Mouse (Mus musculus) right cerebral cortex, postnatal 10 days (tissue): ENCODE results near the gene Phactr1.

Experiments used
- DNase-seq, 2 experiments: peaks; one replicate each; pipeline ENCODE4 v3.0.0; 2021; ENCODE audit warnings: low spot score in 2 of 2

Phactr1 gene

DNA sequence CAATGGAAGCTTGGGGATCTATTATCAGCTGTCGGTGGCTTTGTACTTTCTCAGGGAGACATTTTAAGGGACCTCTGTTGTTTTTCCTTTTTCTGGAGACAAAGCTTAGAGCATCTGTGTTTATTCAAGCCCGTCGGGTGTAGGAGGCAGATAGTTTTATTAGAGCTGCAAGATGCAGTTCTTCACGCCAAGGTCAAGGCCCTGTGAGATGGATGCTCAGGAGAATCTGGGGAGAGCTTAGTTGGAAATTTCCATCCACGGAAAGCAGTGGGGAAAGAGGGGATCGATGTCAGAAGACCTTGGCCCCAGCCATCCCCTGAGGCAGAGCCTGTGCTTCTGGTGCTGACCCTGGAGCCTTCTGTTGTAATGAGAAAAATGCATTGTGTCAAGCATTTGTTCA lies 340.6 kb downstream of the Phactr1 start:
- DNase-seq = no peak

DNA sequence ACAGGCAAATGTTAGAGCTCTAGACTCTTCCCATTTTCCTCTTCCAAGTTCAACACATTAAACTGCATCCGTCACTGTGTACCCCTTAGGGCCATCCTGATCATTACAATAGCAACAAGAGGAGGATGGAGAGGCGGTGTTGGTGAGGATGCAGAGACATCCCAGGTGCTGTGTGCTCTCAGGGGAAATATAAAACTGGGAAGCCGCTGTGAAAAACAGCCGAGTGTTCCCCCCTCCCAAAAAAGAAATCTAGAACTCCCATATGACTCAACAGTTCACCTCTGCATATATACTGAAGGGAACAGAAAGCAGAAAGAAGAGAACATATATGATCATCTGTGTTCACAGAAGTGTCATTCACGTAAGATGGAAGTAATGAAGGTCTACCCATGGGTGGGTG lies 342.6 kb downstream of the Phactr1 start:
- no peak for DNase-seq

DNA sequence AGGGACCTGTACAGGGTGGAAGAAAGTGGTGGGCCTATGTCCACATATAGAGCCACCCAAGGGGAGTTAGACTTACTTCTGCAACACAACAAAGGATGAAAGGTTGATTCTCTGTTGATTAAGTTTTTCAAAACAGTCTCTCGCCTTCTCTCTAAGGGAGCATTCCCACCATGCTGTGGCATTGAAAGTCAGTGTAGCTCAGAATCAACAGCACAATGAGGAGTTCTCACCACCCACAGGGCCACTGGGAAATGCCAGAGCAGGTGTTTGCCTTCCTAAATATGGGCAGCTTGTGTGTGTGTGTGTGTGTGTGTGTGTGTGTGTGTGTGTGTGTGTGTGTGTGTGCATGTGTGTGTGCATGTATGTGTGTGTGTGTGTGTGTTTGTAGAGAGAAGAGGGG lies 347.1 kb downstream of the Phactr1 start:
- no peak for DNase-seq

DNA sequence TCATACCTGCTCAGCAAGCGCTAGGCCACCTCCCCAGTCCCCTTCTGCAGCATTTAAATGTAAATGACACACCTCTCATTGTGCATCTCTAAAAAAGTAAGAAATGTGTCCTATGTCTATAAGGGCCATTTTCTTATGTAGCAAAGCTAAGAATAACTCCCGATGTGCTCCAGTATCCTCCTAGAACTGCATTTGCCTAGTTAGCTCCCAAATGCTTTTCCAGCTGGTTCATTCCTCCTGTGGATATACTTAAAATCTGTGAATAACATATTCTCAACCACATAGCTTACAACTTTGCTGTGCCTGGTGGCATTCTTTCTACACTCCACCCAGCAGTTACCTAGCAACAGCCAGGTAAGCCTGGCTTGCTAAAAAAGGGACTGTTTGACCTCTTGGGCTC lies 349.8 kb downstream of the Phactr1 start:
- no peak for DNase-seq

DNA sequence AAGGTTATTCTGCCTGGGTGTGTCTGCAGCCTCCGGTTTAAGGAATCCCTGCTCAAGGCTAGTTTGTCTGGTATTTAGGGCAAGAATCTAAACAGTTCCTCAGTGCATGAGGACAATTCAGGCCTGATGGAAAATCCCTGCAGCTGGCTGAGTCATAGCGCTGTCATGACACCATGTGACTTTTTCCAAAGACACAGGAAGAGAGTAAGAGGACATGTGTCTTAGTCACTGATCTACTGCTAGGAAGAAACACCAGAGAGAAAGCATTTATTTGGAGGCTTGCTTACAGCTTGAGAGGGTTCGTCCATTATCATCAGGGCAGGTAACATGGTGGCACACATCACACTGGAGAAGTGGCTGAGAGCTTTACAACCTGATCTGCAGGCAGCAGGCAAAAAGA lies 352.0 kb downstream of the Phactr1 start:
- DNase-seq = no peak

DNA sequence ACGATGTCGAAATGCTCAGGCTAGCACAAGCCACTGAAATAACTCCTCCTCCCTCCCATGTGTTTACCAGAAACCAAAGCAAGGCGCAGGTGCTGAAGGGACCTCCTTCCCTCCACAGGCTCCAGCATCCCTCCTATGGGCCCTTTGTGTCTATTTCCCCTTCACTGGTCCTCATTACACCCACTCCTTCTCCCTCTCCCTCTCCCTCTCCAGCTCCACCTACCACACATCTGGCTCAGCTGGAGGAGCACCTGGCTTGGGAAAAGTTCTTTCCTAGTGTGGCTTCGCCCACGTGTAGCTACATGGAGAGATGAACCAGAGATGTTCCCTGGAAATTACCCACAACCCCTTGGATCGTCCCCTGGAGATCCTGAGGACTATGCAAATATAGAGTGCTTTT lies 356.1 kb downstream of the Phactr1 start:
- DNase-seq = no peak

DNA sequence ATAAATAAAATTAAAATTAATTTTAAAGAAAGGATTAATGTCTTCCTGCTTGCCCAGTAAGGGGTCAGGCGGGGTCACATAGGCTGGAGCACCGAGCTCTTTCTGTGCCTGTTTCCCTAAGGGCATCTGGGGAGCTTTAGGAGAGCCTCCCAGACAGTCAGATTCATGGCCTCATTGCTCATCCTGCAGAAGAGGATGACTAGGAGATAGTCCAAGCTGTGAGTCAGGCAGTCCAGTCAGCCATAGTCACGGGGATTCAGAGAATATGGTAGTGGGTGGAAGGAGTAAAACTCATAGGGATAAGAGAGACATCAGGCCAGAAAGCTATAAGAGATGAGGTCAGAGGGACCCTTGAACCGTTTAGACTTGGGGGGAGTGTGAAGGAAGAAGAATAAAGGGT lies 362.3 kb downstream of the Phactr1 start:
- no peak for DNase-seq

DNA sequence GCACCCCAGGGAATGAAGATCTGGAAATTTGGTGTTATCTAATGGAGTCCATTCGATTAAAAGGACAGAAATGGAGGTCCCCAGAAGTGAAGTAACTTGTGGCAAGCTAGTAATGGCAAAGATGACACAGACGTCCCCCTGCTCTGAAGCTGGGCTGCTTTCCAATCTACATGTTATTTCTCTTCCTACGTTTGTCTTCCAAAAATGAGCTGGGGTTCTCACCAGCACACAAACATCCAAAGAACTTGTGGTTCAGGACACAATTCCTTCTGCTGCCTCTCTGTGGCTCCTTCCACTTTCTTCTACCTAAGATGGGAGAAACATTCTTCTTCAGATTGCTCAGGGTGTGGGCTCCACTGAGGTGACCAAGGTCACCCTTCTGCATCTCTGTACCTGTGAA lies 368.1 kb downstream of the Phactr1 start:
- DNase-seq = no peak

DNA sequence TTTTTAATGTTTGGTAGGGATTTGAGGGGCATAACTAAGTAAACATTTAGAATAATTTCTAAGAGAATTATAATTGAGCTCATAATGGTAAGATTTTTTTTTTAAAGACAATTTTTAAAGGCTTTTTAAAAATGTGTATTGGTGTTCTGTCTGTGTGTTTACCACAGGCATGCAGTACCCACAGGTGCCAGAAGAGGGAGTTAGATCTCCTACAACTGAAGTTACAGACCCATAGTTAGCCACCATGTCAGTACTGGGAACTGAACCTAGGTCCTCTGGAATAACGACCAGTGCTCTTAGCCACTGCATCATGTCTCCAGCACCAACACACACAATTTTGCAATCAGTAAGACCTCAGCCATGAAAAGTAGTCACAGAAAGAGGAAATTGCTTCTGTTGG lies 372.8 kb downstream of the Phactr1 start:
- no peak for DNase-seq

DNA sequence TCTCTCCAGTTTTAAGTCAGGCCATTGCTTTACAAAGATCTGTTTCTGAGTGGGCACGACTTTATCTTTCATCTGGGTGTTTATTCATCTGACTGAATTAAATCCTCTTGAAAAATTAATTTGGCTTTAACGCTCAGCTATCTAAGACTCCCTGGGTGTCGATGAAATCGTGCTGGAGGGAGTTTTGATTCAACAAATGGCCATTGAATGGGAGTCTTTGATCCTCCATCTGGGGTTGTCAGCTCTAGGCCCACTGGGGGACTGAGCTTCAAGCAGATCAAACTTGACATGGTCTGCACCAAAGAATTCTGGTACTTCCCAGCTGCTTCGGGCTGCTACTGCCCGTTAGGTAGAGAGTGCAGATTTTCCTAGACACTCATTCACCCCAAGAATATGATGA lies 374.7 kb downstream of the Phactr1 start:
- DNase-seq = no peak

DNA sequence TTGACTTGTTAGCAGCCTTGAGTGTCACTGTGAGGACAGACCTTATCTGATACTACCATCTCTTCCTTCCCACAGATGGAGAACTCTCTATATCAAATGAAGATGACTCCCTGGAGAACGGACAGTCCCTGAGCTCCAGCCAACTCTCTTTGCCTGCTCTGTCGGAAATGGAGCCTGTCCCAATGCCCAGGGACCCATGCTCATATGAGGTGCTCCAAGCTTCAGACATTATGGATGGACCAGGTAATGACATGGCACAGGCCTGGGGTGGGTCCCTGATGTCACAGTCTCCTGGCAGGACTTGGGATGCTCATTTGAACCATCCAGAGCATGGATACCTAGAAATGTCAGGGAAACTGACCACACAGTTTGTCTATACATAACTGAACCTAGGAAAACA lies 376.7 kb downstream of the Phactr1 start:
- no peak for DNase-seq

DNA sequence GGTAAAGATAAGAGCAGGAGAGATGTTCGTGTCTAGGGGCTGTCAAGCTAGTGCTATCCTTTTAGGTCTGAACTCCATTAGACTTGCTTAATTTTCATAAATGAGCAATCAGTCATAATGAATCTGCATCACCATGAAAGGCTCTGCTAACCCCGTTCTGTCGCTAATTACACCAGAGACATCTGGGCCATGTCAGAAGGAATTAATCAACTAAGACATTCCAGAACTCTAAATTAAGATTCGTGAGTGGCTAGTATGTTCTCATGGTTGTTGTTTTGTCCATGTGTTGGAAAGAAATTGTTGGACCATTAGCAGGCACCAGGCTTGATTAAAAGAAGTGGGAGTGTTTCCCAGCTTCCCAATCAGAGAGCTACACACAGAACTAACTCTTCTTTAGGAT lies 382.9 kb downstream of the Phactr1 start:
- DNase-seq = no peak

DNA sequence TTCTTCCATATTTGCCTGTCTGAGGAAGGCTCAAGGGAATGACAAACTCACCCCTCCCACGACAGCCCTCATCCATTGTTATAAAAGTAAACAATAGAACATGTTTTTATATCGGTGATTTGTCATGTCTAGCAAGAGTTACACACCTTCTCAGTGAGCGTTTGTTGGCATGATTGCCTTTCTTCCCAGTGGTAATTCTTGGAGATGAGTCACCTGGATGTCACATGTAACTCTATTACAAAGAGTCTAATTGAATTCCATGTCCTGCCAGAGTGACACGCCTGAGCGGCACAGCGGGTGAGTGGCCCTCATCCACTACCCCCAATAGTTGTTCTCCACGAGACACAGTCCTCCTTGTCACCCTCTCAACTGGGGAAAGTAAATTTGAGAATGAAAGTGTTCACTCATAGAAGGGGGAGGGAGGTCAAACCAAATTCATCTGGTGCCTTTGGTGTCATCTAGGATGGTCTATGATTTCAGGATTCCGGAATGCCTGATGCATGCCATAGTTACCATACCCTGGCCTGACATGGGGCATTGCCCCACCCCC lies 388.4 kb downstream of the Phactr1 start:
- no peak for DNase-seq

DNA sequence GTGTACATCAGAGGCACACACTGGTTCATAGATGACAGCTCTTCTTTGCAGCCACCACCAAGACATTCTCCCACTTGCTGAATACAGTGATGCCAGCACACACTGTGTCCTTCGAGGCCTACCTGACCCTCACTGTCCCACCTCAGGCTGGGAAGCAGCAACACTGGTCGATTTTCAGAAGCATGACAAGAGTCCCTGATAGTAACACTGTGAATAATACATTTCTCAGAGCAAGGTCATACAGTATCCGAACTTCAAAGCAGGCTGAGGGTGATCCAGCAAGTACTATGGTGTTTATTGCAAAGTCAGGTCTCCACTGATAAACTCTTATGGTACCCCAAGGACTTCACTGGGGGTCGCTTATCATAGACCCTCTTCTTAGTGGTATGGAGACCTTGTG lies 390.1 kb downstream of the Phactr1 start:
- DNase-seq = no peak

DNA sequence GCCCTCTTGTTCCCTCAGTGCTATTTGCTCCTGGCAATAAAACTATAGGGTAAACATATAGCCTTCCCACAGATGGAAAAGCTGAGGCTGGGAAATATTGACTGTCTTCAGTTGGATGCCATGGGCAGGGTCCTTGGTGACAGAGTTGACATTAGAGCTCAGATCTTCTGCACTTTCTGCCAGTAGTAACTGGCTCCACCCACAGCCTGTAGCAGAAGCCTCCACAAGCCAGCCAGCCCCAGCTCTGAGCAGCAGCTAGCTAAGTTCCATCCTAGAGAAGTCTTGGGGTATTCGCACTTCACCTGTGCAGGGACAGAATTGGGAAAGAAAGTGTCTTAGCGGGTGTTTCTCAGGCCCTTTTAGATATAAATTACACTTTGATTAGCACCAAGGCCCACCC lies 390.5 kb downstream of the Phactr1 start:
- no peak for DNase-seq

DNA sequence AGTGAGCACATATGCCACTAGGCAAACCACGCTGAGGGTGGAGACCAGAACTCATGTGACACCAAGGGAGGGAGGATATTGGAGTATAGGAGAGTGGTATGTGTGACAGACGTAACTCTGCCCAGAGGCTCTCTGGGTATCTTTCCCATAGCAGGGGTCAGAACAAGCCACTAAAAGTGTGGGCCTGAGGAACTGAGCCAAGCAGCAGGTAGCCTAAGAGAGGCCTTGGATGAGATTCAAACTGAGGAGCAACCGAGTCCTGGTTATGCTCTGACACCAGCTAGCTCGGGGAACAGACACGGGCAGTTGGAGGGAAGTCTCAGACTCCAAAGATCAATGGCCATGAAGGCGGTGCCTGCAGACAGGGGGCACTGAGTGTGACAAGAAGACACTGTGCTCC lies 395.0 kb downstream of the Phactr1 start:
- no peak for DNase-seq

DNA sequence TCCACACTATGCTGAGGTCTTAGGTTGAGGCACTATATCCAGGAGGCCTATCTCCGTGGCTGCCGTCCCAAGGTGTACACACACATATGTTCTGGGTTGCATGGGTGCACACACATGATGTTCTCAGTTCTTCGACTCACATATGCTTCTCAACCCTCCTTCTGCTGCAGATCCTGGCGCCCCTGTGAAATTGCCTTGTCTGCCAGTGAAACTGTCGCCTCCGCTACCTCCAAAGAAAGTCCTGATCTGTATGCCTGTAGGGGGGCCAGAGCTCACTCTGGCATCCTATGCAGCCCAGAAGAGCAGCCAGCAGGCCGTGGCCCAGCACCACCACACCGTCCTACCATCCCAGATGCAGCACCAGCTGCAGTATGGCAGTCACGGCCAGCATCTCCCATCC lies 397.1 kb downstream of the Phactr1 start:
- no peak for DNase-seq

DNA sequence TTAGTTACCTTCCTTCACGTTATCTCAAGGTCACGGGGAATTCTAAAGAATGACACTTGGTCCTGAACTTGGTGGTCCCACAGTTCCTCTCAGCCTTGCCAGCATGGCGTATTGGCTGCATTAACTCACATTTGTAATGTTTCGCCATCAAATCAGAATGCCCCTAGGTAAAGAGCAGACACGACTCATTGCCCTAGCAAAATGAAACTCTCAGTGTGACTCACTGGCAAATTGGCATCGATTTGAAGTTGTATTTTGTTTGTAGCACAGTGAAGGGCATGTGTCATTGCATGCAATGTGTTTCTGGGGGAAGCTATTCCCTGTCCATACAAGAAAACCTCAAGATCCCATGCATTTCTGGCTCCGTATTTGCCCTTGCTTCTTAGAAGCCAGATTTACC lies 404.8 kb downstream of the Phactr1 start:
- no peak for DNase-seq

DNA sequence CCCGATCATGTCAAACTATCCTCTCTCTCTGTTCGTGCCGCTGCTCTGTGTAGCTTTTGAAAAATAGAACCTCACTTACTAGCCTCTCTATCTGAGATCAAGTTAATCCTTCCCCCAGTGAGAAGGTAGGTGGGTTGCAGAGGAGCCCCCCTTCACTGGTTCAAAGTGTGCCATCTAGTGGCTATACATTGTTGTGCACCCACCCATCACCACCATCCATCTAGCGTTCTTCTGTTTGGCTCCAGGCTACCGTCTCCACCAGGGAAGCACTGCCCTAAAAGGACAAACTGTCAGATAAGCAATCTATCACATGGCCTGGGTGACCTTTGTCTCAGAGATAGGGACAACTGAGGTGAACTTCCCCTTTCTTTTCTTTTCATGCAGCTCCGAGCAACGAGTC lies 413.9 kb downstream of the Phactr1 start:
- peak in 1 of 2 experiments; percentile 61 for DNase-seq

DNA sequence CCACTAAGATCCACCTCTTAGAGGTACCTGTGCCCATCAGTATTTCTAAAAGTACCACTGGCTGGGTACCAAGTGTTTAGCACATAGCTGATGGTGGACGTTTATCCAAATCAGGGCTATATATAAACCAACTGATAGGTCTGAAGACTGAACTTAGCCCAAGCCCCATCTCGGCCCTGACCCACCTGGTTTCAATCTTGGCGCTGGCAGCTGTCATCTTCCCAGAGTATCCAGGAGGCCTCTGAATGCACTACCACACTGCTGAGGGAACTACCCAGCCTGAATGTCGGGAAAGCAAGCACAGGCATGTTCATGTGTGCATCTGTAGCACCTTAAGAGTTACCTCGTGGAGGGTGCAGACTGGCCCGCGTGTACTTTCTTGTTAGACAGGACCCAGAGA lies 422.5 kb downstream of the Phactr1 start:
- DNase-seq = no peak

DNA sequence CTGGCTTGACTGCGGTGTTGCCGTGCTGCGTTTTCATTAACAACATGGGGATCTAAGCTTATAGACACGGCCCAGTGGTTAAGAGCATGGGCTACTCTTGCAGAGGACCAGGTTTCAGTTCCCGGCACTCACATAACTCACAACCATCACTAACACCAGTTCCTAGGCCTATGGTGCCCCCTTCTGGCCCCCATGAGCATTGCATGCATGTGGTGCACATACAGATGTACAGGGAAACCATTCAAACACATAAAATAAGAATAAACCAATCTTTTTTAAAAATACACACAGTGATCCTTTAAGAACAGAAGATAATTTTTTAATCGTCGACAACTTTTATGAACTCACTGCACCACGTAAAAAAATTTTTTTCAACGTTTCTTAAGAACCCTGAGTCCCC lies 424.1 kb downstream of the Phactr1 start:
- DNase-seq = no peak

DNA sequence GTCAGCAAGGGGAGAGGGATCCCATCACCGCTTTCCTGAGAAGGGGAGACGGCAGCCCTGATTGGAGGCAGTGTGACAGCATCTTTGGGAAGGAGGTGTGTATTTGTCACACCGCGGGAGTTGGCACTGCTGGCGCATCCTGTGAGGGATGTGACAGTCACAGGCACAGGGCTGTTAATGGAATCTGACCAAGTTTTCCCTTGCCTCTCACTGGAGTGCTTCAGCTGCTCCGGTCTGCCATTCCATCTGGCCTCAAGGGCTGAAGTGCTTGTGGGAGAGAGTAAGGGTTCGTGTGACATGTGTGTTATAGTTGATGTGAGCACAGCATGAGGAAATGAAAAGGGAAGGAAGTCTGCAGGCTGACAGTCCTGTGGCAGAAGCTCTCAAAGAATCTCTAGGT lies 431.9 kb downstream of the Phactr1 start:
- DNase-seq = peak; percentile 54 to 70

DNA sequence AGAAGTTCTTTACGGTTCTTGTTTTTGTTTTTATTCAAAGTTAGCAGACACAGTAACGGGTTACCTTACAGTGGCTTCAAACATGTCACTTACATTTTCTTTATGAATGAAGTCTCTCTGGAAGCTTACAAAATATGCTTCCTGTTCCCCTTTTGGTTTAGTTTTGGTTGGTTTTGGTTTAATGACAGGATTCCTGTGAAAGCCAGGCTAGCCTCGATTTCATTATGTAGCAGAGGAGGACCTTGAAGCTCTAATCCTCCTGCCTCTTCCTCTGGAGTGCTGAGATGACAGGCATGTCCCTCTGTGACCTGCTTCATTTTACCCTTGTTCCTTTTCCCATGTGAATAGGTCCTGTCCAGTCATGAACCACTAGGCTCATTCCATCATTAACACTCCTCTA lies 432.3 kb downstream of the Phactr1 start:
- DNase-seq = no peak

DNA sequence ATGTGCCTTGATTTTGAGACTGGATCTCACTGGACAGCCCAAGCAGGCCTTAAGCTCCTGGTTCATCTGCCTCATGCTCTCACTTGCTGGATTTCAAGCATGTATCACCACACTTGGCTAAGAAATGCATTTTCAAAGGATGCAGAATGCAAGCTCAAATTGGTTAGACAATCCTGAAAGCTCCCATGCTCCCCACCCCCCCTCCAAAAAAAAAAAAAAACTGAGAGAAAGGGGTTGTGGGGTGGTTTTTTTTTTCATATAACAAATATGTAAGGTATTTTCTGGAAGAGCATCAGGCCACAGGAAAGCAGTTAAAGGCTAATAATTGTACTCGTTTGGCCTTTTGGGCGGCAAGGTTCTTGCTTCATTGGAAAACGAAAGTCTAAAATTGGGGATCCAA lies 432.7 kb downstream of the Phactr1 start:
- no peak for DNase-seq
